Mouse (Mus musculus) megakaryocyte, embryonic 14.5 days (primary cell): ENCODE data around the gene Tpst2. TPM values are rescaled to one million over a fixed set of nuclear protein-coding genes. Genes with fewer than 3 reads are reported as not detected.
A peak's percentile ranks its signal among the peaks of the same experiment; 100 is the strongest.

Experiments
- H3K27me3 ChIP-seq: replicated peaks from 2 replicates; pipeline ENCODE3; 2012; ENCODE audit warnings: inconsistent platforms
- H3K36me3 ChIP-seq: replicated peaks from 2 replicates; pipeline ENCODE3; 2012; ENCODE audit warnings: low read length, inconsistent platforms, mixed read lengths
- H3K4me1 ChIP-seq: 2 replicates; pipeline ENCODE4 v1.6.1; 2012; ENCODE audit warnings: inconsistent platforms
- H3K4me3 ChIP-seq: replicated peaks from 2 replicates; pipeline ENCODE3; 2012; ENCODE audit warnings: moderate library complexity, mild to moderate bottlenecking, inconsistent platforms
- H3K9me3 ChIP-seq: 2 replicates; pipeline ENCODE4 v1.6.1; 2012; ENCODE audit warnings: inconsistent platforms
- FLI1 ChIP-seq: IDR thresholded peaks from 2 replicates; pipeline ENCODE4 v1.6.1; 2012; ENCODE audit warnings: low read length, inconsistent platforms, mixed read lengths
- GATA1 ChIP-seq: IDR thresholded peaks from 3 replicates; pipeline ENCODE4 v1.6.1; 2012; ENCODE audit warnings: mixed read lengths, low read length, inconsistent platforms, borderline replicate concordance
- polyA plus RNA-seq: library from polyadenylated mRNA; stranded (reverse); fragments of >175 nt; gene quantifications from 2 replicates; pipeline ENCODE4 v1.2.3, GENCODE M21; 2012; ENCODE audit warnings: low replicate concordance; ENCODE audit not compliant: insufficient read depth

Tpst2 gene
- polyA plus RNA-seq, 1 experiment = 479 TPM

GRCm38 (mm10) chr5:112295564-112295963, 19.1 kb downstream of the Tpst2 start:
- H3K27me3 ChIP-seq = no peaks in the 10 kb centered on the region
- peaks cover 100% of the 10 kb centered on the region for H3K4me1 ChIP-seq
- TF ChIP-seq FLI1 = no peak
- no peak for TF ChIP-seq GATA1
- H3K9me3 ChIP-seq = no peaks in the 10 kb centered on the region
- peak overlapping the region; percentile 69 for H3K4me3 ChIP-seq
- H3K36me3 ChIP-seq = peaks cover 98% of the 10 kb centered on the region

GRCm38 (mm10) chr5:112296404-112297181, 20.1 kb downstream of the Tpst2 start:
- Histone ChIP-seq H3K4me1 (peaks cover 100% of the 10 kb centered on the region), H3K9me3 (no peaks in the 10 kb centered on the region), H3K27me3 (no peaks in the 10 kb centered on the region), H3K36me3 (peaks cover 98% of the 10 kb centered on the region), H3K4me3 (peak overlapping the region; percentile 81)
- TF ChIP-seq FLI1 (no peak), GATA1 (no peak)

- peaks cover 98% of the 10 kb centered on the region for H3K36me3 ChIP-seq
- H3K27me3 ChIP-seq = no peaks in the 10 kb centered on the region
- peak overlapping the region; percentile 88 for H3K4me3 ChIP-seq
- H3K9me3 ChIP-seq = no peaks in the 10 kb centered on the region
- no peak for TF ChIP-seq FLI1
- no peak for TF ChIP-seq GATA1
- peaks cover 100% of the 10 kb centered on the region for H3K4me1 ChIP-seq
These were observed 20.8 kb downstream of the Tpst2 start for GRCm38 (mm10) chr5:112297257-112297656.

- no peaks in the 10 kb centered on the region for H3K27me3 ChIP-seq
- no peak for TF ChIP-seq FLI1
- no peak for TF ChIP-seq GATA1
- peak overlapping the region; percentile 88 for H3K4me3 ChIP-seq
- H3K9me3 ChIP-seq = no peaks in the 10 kb centered on the region
- H3K36me3 ChIP-seq = peaks cover 98% of the 10 kb centered on the region
- peaks cover 100% of the 10 kb centered on the region for H3K4me1 ChIP-seq
These were observed 21.9 kb downstream of the Tpst2 start for GRCm38 (mm10) chr5:112298226-112298988.

GRCm38 (mm10) chr5:112299399-112299798, 22.9 kb downstream of the Tpst2 start:
- TF ChIP-seq FLI1 (no peak), GATA1 (no peak)
- Histone ChIP-seq H3K4me1 (peaks cover 100% of the 10 kb centered on the region), H3K4me3 (peak overlapping the region; percentile 57), H3K27me3 (no peaks in the 10 kb centered on the region), H3K36me3 (peaks cover 98% of the 10 kb centered on the region), H3K9me3 (no peaks in the 10 kb centered on the region)

- Histone ChIP-seq H3K4me1 (peaks cover 100% of the 10 kb centered on the region), H3K4me3 (peak overlapping the region; percentile 86), H3K9me3 (no peaks in the 10 kb centered on the region), H3K27me3 (no peaks in the 10 kb centered on the region), H3K36me3 (peaks cover 98% of the 10 kb centered on the region)
- TF ChIP-seq GATA1 (no peak), FLI1 (no peak)
These were observed 23.6 kb downstream of the Tpst2 start for GRCm38 (mm10) chr5:112300112-112300511.

- Histone ChIP-seq H3K36me3 (peaks cover 98% of the 10 kb centered on the region), H3K4me1 (peaks cover 99% of the 10 kb centered on the region), H3K27me3 (no peaks in the 10 kb centered on the region), H3K4me3 (peak overlapping the region; percentile 47), H3K9me3 (no peaks in the 10 kb centered on the region)
- TF ChIP-seq FLI1 = no peak
These were observed 24.3 kb downstream of the Tpst2 start for GRCm38 (mm10) chr5:112300721-112301308.

- Histone ChIP-seq H3K36me3 (peaks cover 100% of the 10 kb centered on the region), H3K27me3 (no peaks in the 10 kb centered on the region), H3K4me1 (peaks cover 99% of the 10 kb centered on the region)
These were observed 25.2 kb downstream of the Tpst2 start for GRCm38 (mm10) chr5:112301694-112302093.

GRCm38 (mm10) chr5:112302310-112302709, 25.8 kb downstream of the Tpst2 start:
- peak overlapping the region; percentile 25 for H3K4me3 ChIP-seq
- H3K4me1 ChIP-seq = peaks cover 98% of the 10 kb centered on the region
- H3K36me3 ChIP-seq = peaks cover 100% of the 10 kb centered on the region
- no peaks in the 10 kb centered on the region for H3K9me3 ChIP-seq
- TF ChIP-seq FLI1 (no peak), GATA1 (no peak)
- H3K27me3 ChIP-seq = no peaks in the 10 kb centered on the region

More at GRCm38 (mm10) chr5:112301694-112302093, 25.2 kb downstream of the Tpst2 start:
- TF ChIP-seq FLI1 (no peak), GATA1 (no peak)
- Histone ChIP-seq H3K9me3 (no peaks in the 10 kb centered on the region), H3K4me3 (peak overlapping the region; percentile 60)
